Mouse (Mus musculus) liver, embryonic 16.5 days (tissue): ENCODE measurements around the gene Sv2c. TPM values are rescaled to one million over a fixed set of nuclear protein-coding genes. Genes with fewer than 3 reads are reported as not detected.

ENCODE experiments used
- ATAC-seq: fragments of 200-750 bp; cut with Nextera tagmentation; 2 replicates; pipeline ENCODE4 v1.8.0; 2017; ENCODE audit warnings: low read depth, mild to moderate bottlenecking, moderate number of reproducible peaks, moderate library complexity
- H3K27ac ChIP-seq: fragments of 300-500 bp; sonication (generic); 2 replicates; pipeline ENCODE4 v1.5.1; 2014; ENCODE audit warnings: mild to moderate bottlenecking, low read length
- H3K27me3 ChIP-seq: fragments of 300-500 bp; sonication (generic); 2 replicates; pipeline ENCODE4 v1.6.1; 2014; ENCODE audit warnings: low read depth, low read length, mixed read lengths; ENCODE audit not compliant: control insufficient read depth, insufficient read depth
- H3K36me3 ChIP-seq: fragments of 300-500 bp; sonication (generic); 2 replicates; pipeline ENCODE4 v1.6.1; 2014; ENCODE audit warnings: mild to moderate bottlenecking; ENCODE audit not compliant: control insufficient read depth, insufficient read depth
- H3K4me1 ChIP-seq: fragments of 300-500 bp; sonication (generic); 2 replicates; pipeline ENCODE4 v1.6.1; 2014; ENCODE audit warnings: low read depth, low read length, mixed read lengths; ENCODE audit not compliant: control insufficient read depth
- H3K4me2 ChIP-seq: fragments of 300-500 bp; sonication (generic); 2 replicates; pipeline ENCODE4 v1.6.1; 2014; ENCODE audit warnings: low read depth, low read length, mixed read lengths
- H3K4me3 ChIP-seq: fragments of 300-500 bp; sonication (generic); 2 replicates; pipeline ENCODE4 v1.5.1; 2014; ENCODE audit warnings: low read depth, mild to moderate bottlenecking, low read length
- H3K9ac ChIP-seq: fragments of 300-500 bp; sonication (generic); 2 replicates; pipeline ENCODE4 v1.6.1; 2014; ENCODE audit warnings: low read depth, low read length
- H3K9me3 ChIP-seq: fragments of 300-500 bp; sonication (generic); replicated peaks from 2 replicates; pipeline ENCODE4 v1.6.1; 2016; ENCODE audit warnings: low read length; ENCODE audit not compliant: control insufficient read depth
- WGBS: fragments of 180-500 bp; shearing (Covaris S2); extraction: QIAGEN DNeasy Blood & Tissue Kit; methylation state at CpG from one replicate; pipeline ENCODE4 v1.1.7; 2014; ENCODE audit not compliant: insufficient replicate concordance; 5-methylcytosine and 5-hydroxymethylcytosine counted together
- polyA plus RNA-seq: library from polyadenylated mRNA; unstranded; fragments of >200 nt; fragmentation: Nextera tagmentation; extraction: Ambion mirVana; gene quantifications from 2 replicates; pipeline ENCODE4 v1.2.1, GENCODE M21; 2015

Gene Sv2c
- polyA plus RNA-seq, 1 experiment from 2014 or later = 0.18 TPM

DNA sequence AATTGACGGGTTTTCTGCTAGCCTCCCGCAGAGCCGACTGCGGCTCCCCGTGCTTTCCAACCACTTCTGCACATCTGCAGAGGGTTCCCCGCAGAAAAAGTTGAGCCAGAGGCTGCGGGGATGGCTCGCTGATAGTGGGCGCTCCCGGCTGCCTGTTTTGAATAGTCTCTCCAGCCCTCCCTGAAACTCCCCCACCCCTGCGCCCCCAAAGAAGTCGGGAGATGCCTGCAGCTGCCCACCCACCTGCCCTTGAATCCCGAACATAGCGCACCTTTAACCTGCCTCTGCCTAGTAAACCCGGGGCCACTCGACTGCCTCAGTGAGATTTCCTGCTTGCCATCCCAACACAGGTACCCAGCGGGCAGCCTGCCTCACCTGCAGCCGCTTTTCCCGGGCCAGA is 466 bp downstream of the Sv2c start:
- H3K4me3 ChIP-seq = peak overlapping the region; percentile 21; the same call in 1 of the 2 replicates
- H3K9ac ChIP-seq = no peak overlapping the region
- no peaks in the 10 kb centered on the region for H3K4me1 ChIP-seq
- H3K27ac ChIP-seq = no peak overlapping the region
- H3K36me3 ChIP-seq = no peaks in the 10 kb centered on the region
- no peak for ATAC-seq
- no peaks in the 10 kb centered on the region for H3K9me3 ChIP-seq
- WGBS = 0% methylated on average over 19 of the region's 19 CpGs
- no peak overlapping the region for H3K4me2 ChIP-seq
- peaks cover 64% of the 10 kb centered on the region for H3K27me3 ChIP-seq

DNA sequence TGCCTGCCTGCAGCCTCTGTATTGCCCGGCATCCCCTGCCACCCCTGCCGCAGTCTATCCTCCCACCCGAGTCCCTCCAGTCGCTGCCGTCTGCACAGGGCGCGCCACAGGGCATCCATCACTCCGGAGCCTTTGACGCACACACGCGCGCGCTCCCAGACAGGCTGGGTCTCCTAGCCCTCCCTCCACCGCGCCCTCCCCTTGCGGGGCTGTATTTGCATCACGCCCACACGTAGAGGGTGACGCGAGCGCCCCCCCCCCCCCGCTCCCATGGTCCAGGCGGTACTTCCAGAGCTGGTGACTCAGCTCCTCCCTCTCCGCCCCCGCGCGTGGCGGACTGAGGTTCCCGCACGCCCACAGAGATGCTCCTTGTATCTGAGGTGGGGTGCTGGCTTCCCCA is 1.3 kb downstream of the Sv2c start:
- H3K27me3 ChIP-seq = peaks cover 64% of the 10 kb centered on the region
- H3K4me3 ChIP-seq = no peak overlapping the region
- no peak overlapping the region for H3K9ac ChIP-seq
- no peaks in the 10 kb centered on the region for H3K4me1 ChIP-seq
- H3K9me3 ChIP-seq = no peaks in the 10 kb centered on the region
- no peaks in the 10 kb centered on the region for H3K36me3 ChIP-seq
- no peak for ATAC-seq
- H3K27ac ChIP-seq = no peak overlapping the region
- under 1% methylated on average over 28 of the region's 30 CpGs for WGBS
- no peak overlapping the region for H3K4me2 ChIP-seq

DNA sequence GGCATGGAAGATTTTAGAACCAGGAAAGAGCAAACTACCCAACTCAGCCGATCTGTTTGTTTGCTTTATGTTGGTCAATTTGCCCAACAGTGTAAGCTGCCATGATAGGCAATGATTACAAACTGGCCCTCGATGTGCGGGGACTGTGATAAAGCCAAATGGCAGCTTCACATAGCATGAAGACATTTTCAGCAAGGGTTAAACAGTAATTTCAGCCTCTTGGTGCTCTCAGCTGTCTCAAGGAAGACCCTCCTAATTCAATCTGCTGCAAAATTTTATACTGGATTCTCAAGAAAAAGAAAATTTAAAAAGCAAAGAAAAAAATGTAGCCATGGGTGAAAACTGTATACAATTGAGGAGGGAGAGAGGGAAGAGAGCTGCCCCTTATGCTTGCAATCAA is 3.3 kb downstream of the Sv2c start:
- Histone ChIP-seq H3K9ac (no peak overlapping the region), H3K36me3 (no peaks in the 10 kb centered on the region), H3K9me3 (no peaks in the 10 kb centered on the region), H3K4me3 (no peak overlapping the region), H3K4me1 (no peaks in the 10 kb centered on the region), H3K27me3 (peaks cover 50% of the 10 kb centered on the region), H3K4me2 (no peak overlapping the region), H3K27ac (no peak overlapping the region)
- WGBS = 45% methylated on average over 3 of the region's 3 CpGs
- no peak for ATAC-seq

DNA sequence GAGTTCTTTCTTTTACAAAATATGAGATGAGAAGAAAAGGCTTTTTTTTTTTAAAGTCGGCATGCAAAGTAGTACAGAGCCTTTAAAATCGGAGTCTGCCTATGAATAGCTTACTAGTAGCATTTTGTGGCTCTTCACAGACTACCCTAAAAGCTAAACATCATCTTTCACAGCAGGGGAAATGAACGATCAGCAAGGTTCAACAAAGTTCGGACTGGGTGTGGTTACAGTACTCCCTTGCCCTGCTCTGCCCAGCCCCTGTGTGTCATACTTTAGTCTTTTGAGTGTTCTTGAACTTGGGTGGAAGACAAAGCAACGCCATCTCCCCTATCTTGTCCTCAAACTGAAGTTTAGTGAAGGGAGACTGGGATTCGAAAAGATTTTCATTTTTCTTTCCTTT is 5.7 kb downstream of the Sv2c start:
- H3K9me3 ChIP-seq = no peaks in the 10 kb centered on the region
- H3K27me3 ChIP-seq = peaks cover 26% of the 10 kb centered on the region
- ATAC-seq = no peak
- 49% methylated on average over 6 of the region's 6 CpGs for WGBS
- H3K36me3 ChIP-seq = no peaks in the 10 kb centered on the region
- H3K4me2 ChIP-seq = no peak overlapping the region
- H3K4me1 ChIP-seq = no peaks in the 10 kb centered on the region
- H3K9ac ChIP-seq = no peak overlapping the region
- no peak overlapping the region for H3K4me3 ChIP-seq
- H3K27ac ChIP-seq = no peak overlapping the region

DNA sequence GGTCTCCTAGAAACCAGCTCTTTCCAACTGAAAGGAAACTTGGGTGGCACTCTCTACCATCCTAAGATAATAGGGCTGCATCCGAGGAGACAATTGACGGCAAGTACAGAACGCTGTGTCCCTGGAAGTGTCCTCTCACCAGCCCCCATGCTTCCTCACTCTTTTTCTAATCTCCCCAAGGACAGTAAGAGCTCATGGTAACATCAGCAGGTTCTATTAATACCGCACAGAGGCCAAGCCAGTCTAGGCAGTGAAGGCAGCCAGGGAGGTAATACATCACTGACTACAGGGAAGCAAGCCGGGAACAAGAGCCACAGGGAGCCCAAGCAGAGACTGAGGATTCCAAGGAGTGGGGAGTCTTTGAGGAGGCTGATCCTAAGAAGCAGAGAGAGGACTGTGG is 7.4 kb downstream of the Sv2c start:
- H3K4me1 ChIP-seq = no peaks in the 10 kb centered on the region
- H3K36me3 ChIP-seq = no peaks in the 10 kb centered on the region
- no peaks in the 10 kb centered on the region for H3K9me3 ChIP-seq
- H3K4me3 ChIP-seq = no peak overlapping the region
- H3K27ac ChIP-seq = no peak overlapping the region
- ATAC-seq = no peak
- no peak overlapping the region for H3K4me2 ChIP-seq
- H3K27me3 ChIP-seq = peaks cover 11% of the 10 kb centered on the region
- no peak overlapping the region for H3K9ac ChIP-seq
- WGBS = 62% methylated on average over 5 of the region's 5 CpGs

DNA sequence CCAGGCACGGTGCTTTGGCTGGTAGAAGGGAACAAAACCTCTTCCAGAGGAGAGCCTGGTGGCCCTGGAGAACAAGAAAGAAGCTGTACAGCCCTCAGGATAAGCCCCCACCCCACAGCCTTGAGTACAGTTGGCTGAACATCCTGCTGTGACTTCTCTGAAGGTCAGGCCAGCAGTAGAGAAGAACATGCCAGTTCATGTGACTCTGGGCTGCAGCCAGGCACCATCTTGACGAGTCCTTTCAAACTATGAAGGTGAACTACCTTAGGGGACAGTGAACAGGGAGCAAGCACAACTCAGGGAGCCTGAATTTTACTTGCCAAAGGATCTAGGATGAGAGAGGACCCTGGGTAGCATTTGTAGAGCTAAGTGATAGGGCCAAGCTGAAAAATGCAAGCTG is 19.7 kb downstream of the Sv2c start:
- no peak for ATAC-seq
- Histone ChIP-seq H3K4me3 (no peak overlapping the region), H3K4me1 (no peaks in the 10 kb centered on the region), H3K27me3 (no peaks in the 10 kb centered on the region), H3K9me3 (no peaks in the 10 kb centered on the region), H3K9ac (no peak overlapping the region), H3K4me2 (no peak overlapping the region), H3K36me3 (no peaks in the 10 kb centered on the region), H3K27ac (no peak overlapping the region)
- 63% methylated on average over 2 of the region's 2 CpGs for WGBS

DNA sequence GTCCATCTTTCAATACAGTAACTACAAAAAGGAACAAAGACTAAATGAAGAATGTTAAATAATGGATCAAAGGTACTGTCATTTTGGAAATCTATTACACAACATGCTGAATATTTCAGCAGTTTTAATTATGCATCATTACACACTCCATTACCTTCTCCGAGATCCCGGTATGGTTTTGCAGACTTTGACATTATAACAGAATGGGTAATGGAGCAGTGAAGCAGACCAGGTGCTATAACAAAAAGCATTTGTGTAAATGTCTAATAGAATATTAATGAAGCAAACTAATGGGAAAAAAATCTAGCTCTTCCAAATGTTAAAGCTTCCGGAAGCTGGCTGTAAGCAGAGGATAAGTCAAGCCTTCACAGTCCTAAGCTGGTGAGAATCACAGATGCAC is 21.6 kb downstream of the Sv2c start:
- no peaks in the 10 kb centered on the region for H3K27me3 ChIP-seq
- WGBS = 78% methylated on average over 3 of the region's 3 CpGs

DNA sequence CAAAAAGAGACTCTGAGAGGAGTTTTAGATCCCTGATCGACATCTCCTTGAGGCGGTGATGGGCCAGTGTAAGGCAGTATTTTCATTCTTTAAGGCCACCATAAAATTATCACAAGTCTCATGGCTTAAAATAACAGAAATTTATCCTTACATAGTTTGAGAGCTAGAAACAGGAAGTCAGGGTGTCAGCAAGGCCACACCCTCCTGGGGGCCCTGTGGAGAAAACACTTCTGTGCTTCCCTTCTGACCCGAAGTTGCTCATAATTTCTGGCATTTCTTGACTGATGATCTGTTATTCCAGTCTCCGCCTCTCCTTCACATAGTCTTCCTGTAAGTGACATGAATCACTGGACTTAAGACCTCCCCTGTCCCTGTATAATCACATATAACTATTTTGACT is 26.0 kb downstream of the Sv2c start:
- Histone ChIP-seq H3K9me3 (no peaks in the 10 kb centered on the region), H3K27me3 (no peaks in the 10 kb centered on the region), H3K4me1 (no peaks in the 10 kb centered on the region), H3K36me3 (no peaks in the 10 kb centered on the region), H3K27ac (no peak overlapping the region), H3K4me2 (no peak overlapping the region), H3K9ac (no peak overlapping the region), H3K4me3 (no peak overlapping the region)
- ATAC-seq = no peak
- WGBS = 43% methylated on average over 4 of the region's 4 CpGs

More for the DNA sequence above, 21.6 kb downstream of the Sv2c start:
- Histone ChIP-seq H3K4me3 (no peak overlapping the region), H3K27ac (no peak overlapping the region), H3K9me3 (no peaks in the 10 kb centered on the region), H3K9ac (no peak overlapping the region), H3K36me3 (no peaks in the 10 kb centered on the region), H3K4me2 (no peak overlapping the region), H3K4me1 (no peaks in the 10 kb centered on the region)
- ATAC-seq = no peak

DNA sequence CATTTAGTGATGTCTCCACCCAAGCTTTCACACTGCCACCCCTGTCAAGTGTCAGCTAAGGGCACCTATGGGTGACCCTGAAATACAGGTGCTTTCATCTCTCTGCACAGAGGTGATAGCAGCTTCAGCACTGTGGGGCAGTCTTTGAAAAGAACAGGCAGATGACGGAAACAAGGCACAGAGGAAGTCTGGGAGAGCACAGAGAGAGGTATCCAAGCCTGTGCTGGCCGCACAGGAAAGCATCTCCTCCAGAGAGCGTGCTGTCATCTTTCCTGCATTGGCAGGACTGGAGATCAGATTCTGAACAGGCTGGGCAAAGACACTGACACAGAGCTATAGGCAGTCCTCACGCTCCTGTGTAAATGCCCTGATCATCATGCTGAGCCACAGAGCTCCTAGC is 41.4 kb downstream of the Sv2c start:
- Histone ChIP-seq H3K27me3 (no peaks in the 10 kb centered on the region), H3K4me1 (no peaks in the 10 kb centered on the region), H3K9ac (no peak overlapping the region), H3K27ac (no peak overlapping the region), H3K9me3 (no peaks in the 10 kb centered on the region), H3K4me2 (no peak overlapping the region), H3K4me3 (no peak overlapping the region), H3K36me3 (no peaks in the 10 kb centered on the region)
- WGBS = 51% methylated on average over 4 of the region's 4 CpGs
- ATAC-seq = no peak
